Mouse (Mus musculus): Measurements from ENCODE around the gene Cep63.

The Cep63 gene

DNA sequence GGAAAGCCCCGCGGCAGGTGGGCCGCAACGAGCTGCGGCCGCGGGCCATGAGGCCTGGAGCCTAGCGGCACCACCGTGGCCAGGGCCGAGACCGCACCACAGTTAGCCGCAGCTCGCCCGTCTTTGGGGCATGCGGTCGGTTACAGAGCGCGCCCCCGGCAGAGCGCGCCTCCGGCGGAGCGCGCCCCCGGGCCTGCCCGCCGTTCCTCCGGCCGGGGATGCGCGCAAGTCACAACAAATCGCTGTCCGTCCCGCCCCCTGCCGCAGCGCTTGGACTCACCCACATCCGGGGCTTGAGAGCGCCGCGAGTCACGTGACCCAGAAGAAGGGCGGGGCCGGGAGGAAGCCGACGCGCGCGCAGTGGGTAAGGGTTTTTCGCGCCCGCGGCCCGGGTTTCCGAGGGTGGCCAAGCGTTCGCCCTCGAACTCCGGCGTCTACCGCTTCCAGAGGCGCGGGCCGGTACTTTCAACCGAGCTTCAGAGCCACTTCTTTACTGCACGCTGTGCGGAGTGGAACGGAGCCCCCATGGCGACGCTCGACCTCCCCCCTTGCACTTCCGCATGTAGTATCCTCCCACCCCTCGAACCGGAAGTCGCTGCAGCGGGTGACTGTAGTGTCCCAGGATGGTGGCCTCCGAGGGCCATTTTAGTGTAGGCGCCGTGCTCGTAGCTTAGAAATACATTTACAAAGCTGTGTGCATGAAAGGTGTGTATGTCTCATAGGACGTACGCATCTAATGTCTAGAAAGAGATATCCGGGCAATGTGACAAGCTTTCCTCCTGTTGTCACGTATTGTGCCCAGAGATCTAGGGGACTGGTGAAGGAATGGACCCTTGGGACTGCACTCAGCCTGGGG, at the start of gene Cep63, which contains the start of gene Anapc13:
Gene Cep63, minus strand, starts transcription at position 552 of the 856 bp plus-strand sequence.
Gene Anapc13, plus strand, starts transcription at position 314 of the 856 bp plus-strand sequence.
- in situ Hi-C loops (cut with MboI; ENCODE audit: low sequenced_read_pairs), result no loop called here

DNA sequence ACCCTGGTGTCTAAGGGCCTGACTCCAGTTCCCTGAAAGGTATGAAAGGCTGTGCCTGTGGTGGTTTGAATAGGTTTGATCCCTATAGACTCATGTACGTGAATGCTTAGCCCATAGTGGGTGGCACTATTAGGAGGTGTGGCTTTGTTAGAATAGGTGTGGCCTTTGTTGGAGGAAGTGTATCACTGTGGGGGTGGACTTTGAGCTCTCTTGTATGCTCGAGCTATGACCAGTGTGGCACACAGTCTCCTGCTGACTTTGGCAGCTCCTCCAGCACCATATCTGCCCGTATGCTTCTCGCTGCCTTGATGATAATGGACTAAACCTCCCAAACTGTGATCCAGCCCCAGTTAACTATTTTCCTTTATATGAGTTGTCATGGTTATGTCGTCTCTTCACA, 49.6 kb upstream of the Cep63 start:
- in situ Hi-C loops (cut with MboI; ENCODE audit: low sequenced_read_pairs), result no loop called here

DNA sequence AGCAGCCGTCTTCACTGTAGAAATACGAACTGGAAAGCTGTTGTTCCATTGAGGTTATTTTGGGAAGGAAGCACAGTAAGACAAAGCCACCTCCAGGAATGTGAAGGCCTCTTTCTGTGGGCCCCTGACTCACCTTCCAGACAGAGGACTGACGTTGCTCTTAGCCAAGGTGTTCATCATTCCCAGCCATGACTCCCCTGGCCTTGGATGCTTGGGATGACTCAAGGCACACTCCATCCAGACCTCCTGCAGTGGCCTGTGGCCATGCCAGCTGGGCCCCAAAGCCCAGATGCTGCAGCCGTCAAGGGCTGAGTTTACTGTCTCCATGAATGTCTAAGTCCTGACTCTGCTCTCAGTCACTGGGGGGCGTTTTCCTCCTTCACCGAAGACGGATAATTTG, 47.0 kb upstream of the Cep63 start:
- in situ Hi-C loops (cut with MboI; ENCODE audit: low sequenced_read_pairs), result no loop called here

DNA sequence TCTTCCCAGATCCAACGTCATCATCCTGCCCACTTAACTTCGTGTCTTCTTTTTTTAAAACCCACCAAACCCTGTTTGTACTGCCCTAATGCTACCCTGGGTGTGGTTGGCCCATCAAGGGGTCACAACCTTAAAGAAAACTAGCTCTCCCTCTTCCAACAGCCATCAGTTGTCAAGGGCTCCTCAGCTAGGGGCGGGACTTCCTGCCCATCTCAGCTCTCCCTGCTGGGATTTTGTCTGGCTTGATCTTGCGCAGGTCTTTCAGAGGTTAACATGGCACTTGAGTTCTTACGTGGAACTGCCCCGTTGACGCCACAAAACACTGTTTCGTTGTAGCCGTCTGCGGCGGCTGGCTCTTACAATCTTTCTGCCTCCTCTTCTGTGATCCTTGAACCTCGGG, 42.6 kb upstream of the Cep63 start:
- in situ Hi-C loops (cut with MboI; ENCODE audit: low sequenced_read_pairs), result no loop called here

DNA sequence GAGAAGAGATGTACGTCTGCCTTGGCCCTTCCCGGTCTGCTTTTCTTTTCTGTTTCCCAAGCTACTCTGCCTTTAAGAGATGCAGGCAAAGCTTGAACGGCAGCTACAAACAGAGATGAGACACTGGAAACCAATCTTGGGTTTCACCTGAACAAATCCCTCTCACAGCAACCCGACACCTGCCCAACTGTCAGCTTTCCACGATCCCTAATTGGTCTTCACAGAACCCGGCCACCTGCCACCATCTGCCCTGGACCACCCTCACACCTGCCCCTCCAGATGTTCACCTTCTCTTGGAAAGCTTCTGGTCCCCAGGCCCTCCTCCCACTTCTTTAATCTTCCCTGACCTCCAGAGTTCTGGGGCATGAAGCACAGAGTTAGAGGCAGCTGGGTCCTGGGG, 41.8 kb upstream of the Cep63 start:
- in situ Hi-C loops (cut with MboI; ENCODE audit: low sequenced_read_pairs), result no loop called here

DNA sequence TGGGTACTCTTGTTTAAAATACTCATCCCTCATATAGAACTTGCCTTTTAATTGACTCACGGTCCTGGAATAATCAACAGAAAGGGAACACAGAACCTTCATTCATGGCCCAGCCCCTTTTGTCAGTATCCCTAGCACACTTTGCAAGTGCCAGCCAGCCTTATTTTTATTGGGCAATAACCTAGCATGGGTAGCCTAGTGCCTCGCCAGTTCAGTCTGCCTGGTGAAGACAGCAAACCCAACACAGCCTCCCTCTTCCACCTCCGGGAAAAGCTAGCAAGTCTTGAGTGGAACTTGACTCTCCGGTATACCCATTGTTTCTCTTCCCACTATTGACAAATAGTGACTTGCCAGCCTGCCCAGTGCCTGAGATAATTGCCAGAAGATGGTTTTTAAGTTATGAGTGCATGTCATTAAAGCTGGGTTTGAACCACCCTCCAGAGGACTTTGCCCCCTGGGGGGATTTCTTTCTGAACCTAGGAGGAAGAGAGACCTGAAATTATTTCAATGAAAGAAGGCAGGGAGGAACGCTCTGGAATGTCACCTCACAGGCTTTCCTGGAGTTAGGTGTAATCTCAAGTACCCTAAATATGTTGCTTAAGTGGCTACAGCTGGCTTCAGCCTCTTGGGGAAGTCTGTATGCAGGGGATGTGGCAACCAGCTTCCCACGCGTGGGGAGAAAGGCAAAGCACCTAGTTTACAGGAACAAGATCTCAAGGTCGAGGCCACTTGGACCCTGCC, 30.2 kb upstream of the Cep63 start:
- in situ Hi-C loops (cut with MboI; ENCODE audit: low sequenced_read_pairs), result no loop called here

DNA sequence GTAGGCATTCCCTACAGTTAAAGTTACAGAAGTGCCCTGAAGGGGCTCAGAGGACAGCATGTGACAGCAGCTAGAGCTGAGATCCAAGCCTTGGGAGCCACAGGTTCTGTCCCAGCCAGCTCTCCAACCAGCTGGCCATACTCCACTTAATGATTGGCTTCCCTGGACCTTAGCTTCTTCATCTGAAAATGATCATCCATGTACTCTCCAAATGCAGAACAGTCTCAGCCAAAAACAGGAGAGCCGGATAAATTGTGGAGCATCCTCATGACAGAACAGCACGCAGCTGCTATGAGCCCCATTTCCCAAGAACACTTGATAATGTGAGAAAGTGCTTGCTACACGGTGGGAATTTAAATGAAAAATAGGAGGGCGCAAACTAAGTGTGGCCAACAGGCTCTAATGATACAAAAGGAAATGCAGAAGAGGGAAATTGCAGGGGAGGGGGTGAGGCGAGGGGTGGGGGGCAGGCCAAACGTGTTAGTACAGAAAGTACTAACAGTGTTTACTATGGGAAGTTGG, 24.9 kb upstream of the Cep63 start:
- in situ Hi-C loops (cut with MboI; ENCODE audit: low sequenced_read_pairs), result no loop called here

DNA sequence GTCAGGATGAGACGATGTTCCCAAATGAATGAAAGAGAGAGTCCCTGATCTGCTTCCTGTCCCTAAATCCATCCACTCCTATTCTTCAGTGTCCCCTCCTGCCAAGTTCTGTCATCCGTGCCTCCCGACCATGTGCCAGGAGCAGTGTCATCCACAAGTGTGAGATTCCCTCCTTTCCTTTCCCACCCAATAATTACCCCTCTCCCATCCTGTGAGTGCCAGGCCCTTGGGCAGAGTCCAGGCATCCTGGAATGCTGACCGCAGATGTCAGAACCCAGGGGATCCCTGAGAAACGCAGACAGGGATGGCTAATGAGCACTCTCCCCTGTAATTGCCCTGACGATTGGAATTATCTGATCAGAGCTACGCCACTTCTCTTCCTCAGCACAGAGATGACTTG, 24.3 kb upstream of the Cep63 start:
- in situ Hi-C loops (cut with MboI; ENCODE audit: low sequenced_read_pairs), result no loop called here

- in situ Hi-C loops (cut with MboI; ENCODE audit: low sequenced_read_pairs), result loop anchor here (5.0 kb wide), 1 partner anchor 132 kb away; no protein-coding TSS in a partner anchor
Measured at GRCm38 (mm10) chr9:102649917-102650527, 23.7 kb upstream of the Cep63 start.

DNA sequence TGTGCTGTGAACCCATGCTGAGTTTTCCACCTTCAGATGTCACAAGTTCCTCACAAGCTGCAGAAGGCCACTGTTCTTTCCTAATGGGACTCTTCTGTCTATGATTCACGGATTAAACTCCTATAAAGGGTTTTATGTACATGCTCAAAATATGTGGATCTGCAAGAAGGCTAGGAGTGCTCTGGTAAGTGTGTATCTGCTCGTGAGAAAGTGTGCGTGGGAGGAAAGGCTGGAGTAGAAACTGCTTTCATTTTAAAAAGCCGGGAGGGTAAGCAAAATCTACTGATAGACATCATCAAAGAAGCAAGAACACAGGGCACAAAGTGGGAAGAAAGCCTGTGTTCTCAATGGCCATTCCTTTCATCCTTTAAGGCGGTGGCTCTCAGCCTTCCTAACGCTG, 20.7 kb upstream of the Cep63 start:
- in situ Hi-C loops (cut with MboI; ENCODE audit: low sequenced_read_pairs), result loop anchor here (5.0 kb wide), 1 partner anchor 135 kb away; no protein-coding TSS in a partner anchor

GRCm38 (mm10) chr9:102645119-102645695, 18.9 kb upstream of the Cep63 start:
- in situ Hi-C loops (cut with MboI; ENCODE audit: low sequenced_read_pairs), result loop anchor here (5.0 kb wide), 1 partner anchor 137 kb away; no protein-coding TSS in a partner anchor

DNA sequence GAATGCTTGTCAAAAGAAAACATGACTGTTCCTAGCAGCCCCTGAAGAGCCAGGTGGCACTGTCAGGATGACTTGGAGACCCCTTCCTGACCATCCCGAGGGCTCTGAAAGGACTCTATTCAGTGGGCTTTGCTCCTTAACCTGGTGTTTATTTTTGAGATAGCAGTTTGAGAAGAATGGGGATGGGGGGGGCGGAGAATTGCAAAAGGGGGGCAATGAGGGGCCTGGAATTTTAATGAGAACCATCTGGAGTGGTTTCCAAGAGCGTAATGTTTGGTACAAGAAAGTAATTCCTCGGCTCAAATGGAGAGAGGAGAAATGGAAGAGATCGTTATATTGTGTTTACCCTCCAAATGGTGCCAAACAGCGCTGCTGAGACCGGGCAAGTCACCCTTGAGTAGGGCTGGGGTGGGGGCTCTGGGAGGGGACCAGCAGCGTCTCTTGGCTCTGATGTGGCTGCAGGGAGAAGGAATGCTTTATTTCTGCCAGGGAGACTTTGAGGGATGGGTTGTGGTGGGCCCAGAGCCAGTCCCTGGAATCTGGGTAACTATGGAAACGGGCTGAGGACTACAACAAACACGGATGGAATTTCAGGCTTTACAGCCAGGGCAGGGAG, 17.3 kb upstream of the Cep63 start:
- in situ Hi-C loops (cut with MboI; ENCODE audit: low sequenced_read_pairs), result no loop called here

DNA sequence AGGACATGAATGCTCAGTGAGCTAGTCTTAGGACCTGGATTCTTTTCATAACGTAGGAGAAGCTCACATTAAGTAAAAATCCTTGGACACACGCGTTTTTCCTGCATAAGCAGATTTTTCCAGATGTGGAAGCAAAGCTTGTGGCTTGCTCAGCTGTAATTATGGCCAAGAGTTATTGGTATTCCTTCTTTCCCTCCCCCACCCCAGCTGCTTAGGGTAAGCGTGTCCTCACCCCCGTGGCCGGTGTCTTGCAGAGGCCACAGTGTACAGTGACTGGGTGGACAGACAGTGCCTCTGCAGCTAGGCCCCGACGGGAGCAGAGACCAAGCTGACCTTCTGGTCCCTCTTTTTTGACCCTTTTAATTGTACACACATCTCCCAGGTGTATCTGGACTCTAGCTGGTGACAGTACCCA, 16.7 kb upstream of the Cep63 start:
- in situ Hi-C loops (cut with MboI; ENCODE audit: low sequenced_read_pairs), result no loop called here

GRCm38 (mm10) chr9:102641531-102641930, 15.2 kb upstream of the Cep63 start:
- in situ Hi-C loops (cut with MboI; ENCODE audit: low sequenced_read_pairs), result no loop called here

GRCm38 (mm10) chr9:102639510-102639909, 13.2 kb upstream of the Cep63 start:
- in situ Hi-C loops (cut with MboI; ENCODE audit: low sequenced_read_pairs), result loop anchor here (10.0 kb wide), 1 partner anchor 235 kb away; no protein-coding TSS in a partner anchor

DNA sequence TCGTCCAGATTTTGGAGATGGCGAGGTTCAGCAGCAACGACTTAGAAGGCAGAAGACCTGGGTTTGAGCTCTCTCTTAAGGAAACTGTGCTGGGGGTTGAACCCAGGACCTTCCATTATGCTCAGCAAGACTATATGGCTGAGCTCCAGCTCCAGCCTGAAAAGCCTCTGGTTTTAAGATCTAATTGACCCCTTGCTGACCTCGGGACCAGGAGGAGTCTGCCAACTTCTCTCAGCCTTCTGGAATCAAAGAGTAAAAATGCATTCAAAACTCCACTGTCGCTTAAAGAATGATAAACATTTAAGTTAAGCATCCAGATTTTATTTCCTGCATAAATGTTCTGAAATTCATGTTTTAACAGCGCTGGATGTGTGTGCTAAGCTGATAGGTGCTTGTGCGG, 12.6 kb upstream of the Cep63 start:
- in situ Hi-C loops (cut with MboI; ENCODE audit: low sequenced_read_pairs), result loop anchor here (10.0 kb wide), 1 partner anchor 236 kb away; no protein-coding TSS in a partner anchor

DNA sequence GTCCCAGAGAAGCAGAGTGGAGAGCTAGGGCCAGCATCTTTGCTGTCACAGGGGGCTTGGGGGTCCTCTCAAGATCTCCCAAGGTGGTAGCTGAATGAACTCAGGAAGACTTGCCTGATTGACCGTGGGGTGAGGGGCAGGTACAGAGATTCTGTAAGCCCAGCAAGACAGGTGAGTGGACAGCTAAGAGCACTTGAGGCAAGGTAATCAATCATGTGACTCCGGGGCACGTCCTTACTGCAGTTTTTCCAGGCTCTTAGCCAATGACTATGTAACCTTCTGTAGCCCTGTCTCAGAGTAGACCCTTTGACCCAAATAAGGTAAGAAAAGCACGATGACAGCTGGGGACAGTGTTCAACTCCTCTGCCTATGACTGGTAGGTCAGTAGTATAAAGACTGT, 10.8 kb upstream of the Cep63 start:
- in situ Hi-C loops (cut with MboI; ENCODE audit: low sequenced_read_pairs), result loop anchor here (10.0 kb wide), 1 partner anchor 238 kb away; no protein-coding TSS in a partner anchor

GRCm38 (mm10) chr9:102636553-102636952, 10.2 kb upstream of the Cep63 start:
- in situ Hi-C loops (cut with MboI; ENCODE audit: low sequenced_read_pairs), result loop anchor here (10.0 kb wide), 1 partner anchor 238 kb away; no protein-coding TSS in a partner anchor

DNA sequence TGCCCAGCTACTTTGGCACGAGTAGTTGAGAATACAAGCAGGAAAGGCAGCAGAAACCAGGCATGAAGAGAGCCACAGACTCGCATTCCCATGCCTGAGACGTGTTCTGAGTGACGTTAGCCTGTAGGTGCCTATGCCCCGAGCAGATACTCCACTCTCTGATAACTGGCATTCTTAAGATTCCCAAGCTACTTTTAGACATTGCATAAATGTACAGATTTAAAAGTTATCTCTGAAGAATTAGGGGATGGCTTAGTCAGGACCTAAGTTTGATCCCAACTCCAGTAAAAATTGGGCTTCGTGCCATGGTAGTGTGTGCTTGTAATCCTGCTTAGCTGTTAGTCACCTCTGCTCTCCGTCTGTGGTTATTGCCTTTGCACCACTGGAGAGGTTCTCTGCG, 8.1 kb upstream of the Cep63 start:
- in situ Hi-C loops (cut with MboI; ENCODE audit: low sequenced_read_pairs), result loop anchor here (10.0 kb wide), 1 partner anchor 240 kb away; no protein-coding TSS in a partner anchor

Measured in CH12F3 (cell line).